25 mouse cellular contexts compared by ENCODE assay signal in the genomic region with DNA sequence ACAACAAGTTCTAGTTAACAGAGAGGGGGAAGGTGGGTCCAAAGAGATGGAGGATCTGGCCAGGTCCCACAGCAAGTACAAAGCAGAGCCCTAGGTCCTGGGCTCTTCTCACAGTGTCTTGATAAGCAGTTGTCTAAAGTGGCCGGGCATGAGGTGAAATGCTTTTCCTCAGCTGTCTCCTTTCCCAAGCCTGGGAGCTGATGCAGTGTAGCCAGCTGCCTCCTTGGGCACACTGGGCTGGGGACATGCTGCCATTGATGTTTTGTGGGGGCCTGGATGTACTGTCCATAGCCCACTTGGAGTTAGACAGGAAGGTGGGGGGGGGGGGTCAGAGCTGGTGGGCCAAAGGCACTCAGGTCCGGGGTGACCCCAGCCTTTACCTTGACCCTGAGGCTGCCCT.
"Had no signal": no experiment of that assay in that cellular context is flagged by ENCODE, and none has a peak within 500 bp of the region (broad histone marks: within the 10 kb centered on the region; RNA-seq: fewer than 3 reads in every experiment).

No protein-coding gene starts in this region.

- DNase-seq: gastrocnemius, adult 2 months; gastrocnemius, postnatal 10 days; gastrocnemius, postnatal 25 days; heart, postnatal 10 days; heart, postnatal 4 days; kidney, adult 18-20 months; kidney, adult 8-10 months; kidney, postnatal 10 days; kidney, postnatal 25 days; kidney, postnatal 4 days; liver had no signal

- H3K36me3 ChIP-seq: heart, embryonic 10.5 days; heart, embryonic 12.5 days; intestine, embryonic 15.5 days; limb, embryonic 10.5 days; limb, embryonic 12.5 days had no signal

- H3K27me3 ChIP-seq: heart, embryonic 12.5 days; hindbrain, embryonic 12.5 days; intestine, embryonic 15.5 days; limb, embryonic 12.5 days had no signal

- H3K4me2 ChIP-seq: heart, embryonic 12.5 days; hindbrain, embryonic 12.5 days; hindbrain, embryonic 14.5 days; intestine, embryonic 15.5 days; limb, embryonic 12.5 days; liver, embryonic 11.5 days had no signal

- H3K4me3 ChIP-seq: gastrocnemius, adult 2 months; heart, embryonic 10.5 days; heart, embryonic 12.5 days; hindbrain, embryonic 10.5 days; hindbrain, embryonic 12.5 days; intestine, embryonic 15.5 days; layer of hippocampus, adult 2 months; left cerebral cortex, adult 2 months; limb, embryonic 10.5 days; limb, embryonic 12.5 days had no signal

- H3K27ac ChIP-seq: gastrocnemius, adult 2 months; heart, embryonic 10.5 days; hindbrain, embryonic 10.5 days; hindbrain, embryonic 12.5 days; hindbrain, embryonic 14.5 days; intestine, embryonic 15.5 days; layer of hippocampus, adult 2 months; left cerebral cortex, adult 2 months; limb, embryonic 10.5 days; limb, embryonic 12.5 days had no signal

- H3K9me3 ChIP-seq: heart, embryonic 10.5 days; heart, embryonic 12.5 days; hindbrain, embryonic 10.5 days; hindbrain, embryonic 12.5 days; intestine, embryonic 15.5 days; limb, embryonic 10.5 days; limb, embryonic 12.5 days had no signal

- ATAC-seq: hindbrain, embryonic 16.5 days; inflammation-experienced regulatory T-cells, adult 6 months; intestine, embryonic 15.5 days; intestine, postnatal 0 days had no signal

- H3K9ac ChIP-seq: heart, embryonic 12.5 days; hindbrain, embryonic 12.5 days; hindbrain, embryonic 14.5 days; intestine, embryonic 15.5 days; limb, embryonic 12.5 days had no signal
